Mouse (Mus musculus) layer of hippocampus, postnatal 14 days (tissue): ENCODE data around the gene Stard13. TPM values are rescaled to one million over a fixed set of nuclear protein-coding genes. Genes with fewer than 3 reads are reported as not detected.

Experiments
- DNase-seq, 2 experiments: peaks; one replicate each; pipeline ENCODE4 v3.0.0; 2021 to 2022; ENCODE audit warnings: low spot score in 2 of 2, mixed read lengths in 1 of 2
- total RNA-seq, 2 experiments: library from RNA; stranded (reverse); gene quantifications; 2 replicates each; pipeline ENCODE4 v1.2.3; 2021

Stard13 gene
- total RNA-seq, 2 experiments from 2014 or later, result 13.8 to 17.1 TPM

DNA sequence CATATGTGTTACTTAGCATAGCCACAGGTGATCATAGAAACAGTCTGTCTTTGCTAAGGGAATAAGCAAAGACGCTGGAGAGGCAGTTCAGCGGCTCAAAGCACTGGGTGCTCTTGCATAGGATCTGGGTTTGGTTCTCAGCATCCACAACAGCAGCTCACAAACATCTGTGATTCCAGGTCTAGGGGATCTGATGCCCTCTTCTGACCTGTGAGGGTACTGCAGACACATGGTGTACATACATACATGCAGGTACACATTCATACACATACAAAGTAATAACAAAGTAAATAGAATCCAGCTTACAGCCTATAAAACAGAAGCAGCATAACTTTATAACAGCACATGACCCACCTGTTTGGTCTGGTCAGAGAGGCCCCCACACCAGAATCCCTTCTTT lies 171.7 kb downstream of the Stard13 start:
- DNase-seq, result no peak

DNA sequence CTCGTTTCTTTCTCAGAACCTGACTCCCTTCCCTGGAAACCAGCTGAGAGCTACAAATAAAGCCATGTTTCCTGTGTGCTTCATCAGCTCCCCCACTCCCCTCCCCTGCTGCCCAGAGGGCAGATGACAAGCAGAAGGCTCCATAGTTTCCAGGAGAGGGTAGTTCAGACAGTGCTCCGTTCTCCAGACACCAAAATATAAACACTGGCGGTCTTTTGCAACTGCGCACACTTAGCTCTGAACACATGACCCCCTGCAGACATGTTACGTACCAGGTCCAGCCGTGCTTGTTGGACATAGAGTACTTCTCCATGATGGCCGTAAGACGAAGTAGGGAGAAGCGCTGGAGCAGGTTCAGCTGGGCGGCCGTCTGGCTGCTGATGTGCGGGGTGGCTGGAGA lies 173.2 kb downstream of the Stard13 start:
- DNase-seq, result no peak

- peak in 1 of 2 experiments; percentile 26 for DNase-seq
Observed at GRCm38 (mm10) chr5:151059772-151060171, 173.9 kb downstream of the Stard13 start.

DNA sequence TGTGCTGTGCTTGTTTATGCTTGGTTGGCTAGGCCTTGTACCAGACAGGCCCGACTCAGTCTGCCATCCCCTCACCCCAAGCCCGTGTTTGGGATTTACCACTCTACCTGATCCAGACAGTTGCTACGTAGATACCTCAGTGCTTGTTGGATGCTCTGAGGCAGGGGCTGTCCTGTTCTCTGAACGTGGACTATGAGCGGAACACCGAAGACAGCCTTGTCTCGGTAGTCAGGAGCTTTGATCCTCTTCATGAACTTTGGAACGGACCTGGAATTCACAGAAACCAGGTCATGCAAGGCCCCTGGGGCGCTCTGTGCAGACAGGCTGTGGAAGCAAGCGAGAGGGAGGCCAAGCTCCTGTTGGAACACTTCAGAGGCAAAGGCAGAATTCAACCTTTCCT lies 174.3 kb downstream of the Stard13 start:
- no peak for DNase-seq

DNA sequence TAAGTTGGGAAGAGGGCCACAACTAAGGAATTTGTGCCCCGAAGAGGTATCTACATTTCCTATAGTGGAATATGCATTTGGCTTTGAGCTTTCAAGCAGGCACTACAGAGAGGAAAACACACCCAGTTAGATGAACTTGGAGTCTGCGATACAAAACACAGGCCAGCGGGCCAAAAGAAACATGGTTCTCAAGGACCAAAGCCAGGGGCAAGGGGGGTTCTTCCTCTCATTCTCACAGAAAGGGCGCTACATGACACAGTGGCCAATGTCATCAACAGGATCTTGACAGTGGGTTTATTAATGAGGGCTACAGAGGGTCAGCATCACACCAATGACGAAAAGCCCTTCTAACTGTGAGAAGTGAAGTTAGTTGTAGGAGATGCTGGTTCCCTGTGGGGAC lies 175.9 kb downstream of the Stard13 start:
- DNase-seq, result no peak

DNA sequence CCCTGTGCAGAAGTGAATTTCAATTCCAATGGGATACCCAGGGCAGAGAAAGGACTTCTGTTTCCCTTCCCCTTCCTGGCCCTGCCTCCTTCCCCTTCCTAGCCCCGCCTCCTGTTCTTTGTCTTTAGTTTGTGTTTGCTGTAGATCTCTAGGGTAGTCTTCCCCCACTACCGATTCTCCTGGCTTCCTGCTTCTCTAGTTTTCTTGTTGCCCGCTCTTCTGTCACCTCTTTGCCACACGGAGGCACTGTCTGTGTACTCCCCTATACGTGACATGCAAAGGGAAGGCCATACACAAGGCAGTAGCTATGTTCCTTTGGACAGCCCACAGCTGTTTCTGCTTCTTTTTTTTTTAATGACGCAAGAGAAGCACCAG lies 176.7 kb downstream of the Stard13 start:
- DNase-seq, result no peak

GRCm38 (mm10) chr5:151056255-151056919 lies 177.2 kb downstream of the Stard13 start:
- DNase-seq, result no peak

DNA sequence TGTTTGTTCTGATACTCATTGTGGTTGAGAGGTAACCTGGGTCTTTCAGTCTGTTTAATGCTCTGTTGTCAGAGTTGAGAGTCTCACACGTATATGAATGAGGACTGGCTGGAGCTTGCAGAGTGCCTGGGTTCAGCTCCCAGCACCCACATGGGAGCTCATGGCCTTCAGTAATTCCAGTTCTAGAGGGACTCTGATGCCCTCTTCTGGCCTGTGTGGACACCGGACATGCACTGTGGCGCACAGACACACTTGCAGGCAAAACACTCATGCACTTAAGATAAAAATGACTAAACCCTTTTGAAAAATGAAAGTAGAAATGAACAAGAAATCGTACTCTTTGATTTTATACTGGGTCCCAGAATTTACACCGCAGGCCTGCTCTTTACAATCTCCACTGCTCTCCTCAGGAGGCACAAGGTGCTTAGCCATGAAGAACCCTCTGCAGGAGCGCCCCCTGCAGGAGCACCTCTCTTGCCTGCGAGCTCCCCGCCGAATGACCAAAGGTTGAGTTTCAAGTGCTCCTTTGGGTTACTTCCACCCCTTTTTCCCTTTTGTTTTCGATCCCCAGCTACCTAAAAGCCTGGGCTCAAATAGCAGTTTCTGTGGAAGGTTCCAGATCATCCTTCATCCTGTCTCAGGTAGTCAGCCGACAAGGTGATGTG lies 178.1 kb downstream of the Stard13 start:
- no peak for DNase-seq

DNA sequence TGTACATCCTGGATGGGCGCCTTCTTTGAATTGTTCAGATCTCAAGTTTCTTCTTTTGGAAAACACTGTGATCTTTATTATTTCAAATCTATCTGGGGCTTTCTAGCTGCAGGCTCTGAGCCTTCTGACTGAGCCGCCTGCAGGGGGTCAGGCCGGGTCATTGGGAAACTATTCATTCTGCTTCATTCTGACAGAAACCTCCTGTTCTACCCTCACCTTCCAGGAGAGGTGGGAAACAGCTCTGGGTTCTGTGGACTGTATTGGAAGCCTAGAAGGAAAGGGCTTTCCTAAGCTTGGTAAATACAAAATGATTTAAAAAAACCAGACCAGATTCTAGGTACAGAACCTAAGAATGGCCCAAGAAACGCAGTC lies 178.9 kb downstream of the Stard13 start:
- DNase-seq, result no peak

DNA sequence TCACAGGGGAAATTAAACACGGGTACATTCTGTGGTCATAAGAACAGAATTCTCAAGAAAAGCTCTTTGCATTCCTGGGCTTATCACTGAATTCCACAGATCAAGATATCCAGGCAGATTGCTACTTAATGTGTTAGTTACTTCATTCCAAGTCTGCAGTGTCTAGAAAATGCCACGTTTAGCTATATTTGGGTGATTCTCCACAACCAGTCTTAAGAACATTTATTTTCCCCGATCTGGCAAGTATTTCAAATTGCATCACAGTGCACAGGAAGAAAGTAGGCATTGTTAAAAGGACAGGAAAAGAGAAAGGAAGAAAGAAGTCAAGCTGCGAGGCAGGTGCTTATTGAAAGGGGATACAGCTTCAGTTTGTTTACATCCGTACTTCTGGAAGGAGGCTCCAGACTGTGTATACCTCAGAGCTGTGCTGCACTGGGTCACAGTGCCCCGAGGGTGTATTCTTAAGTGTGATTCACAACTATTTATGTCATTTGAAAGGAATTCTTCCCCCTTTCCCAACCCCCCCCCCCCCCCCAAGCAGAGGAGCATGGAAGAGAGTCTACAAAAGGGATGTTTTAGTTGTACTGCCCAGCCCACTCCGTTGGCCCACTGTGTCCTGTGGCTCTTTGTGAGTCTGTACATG lies 179.4 kb downstream of the Stard13 start:
- peak in 1 of 2 experiments; percentile 35 for DNase-seq

- no peak for DNase-seq
Observed at GRCm38 (mm10) chr5:151053190-151053589, 180.4 kb downstream of the Stard13 start.

GRCm38 (mm10) chr5:151052331-151052730 lies 181.3 kb downstream of the Stard13 start:
- DNase-seq, result no peak

- DNase-seq, result no peak
Observed at GRCm38 (mm10) chr5:151047488-151047887, 186.1 kb downstream of the Stard13 start.

GRCm38 (mm10) chr5:151046917-151047316 lies 186.7 kb downstream of the Stard13 start:
- no peak for DNase-seq

DNA sequence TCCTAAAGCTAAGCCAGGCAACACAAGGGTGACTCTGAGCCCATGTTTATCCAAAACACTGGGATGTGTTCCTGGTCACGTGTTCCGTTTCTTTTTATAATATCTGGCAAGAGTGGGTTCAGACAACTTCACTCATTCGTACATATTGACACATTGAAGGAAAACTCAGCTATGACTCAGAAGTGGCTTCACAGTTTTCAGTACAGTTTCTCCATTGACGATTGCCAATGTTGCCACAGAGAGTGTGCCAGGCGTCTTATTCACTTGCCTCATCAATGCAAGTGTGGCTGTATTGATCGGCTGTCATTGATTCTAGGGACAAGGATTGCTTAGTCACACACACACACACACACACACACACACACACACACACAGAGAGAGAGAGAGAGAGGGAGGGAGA lies 187.5 kb downstream of the Stard13 start:
- DNase-seq, result no peak

- DNase-seq, result no peak
Observed at GRCm38 (mm10) chr5:151042911-151043310, 190.7 kb downstream of the Stard13 start.

GRCm38 (mm10) chr5:151037871-151038270 lies 195.8 kb downstream of the Stard13 start:
- no peak for DNase-seq

DNA sequence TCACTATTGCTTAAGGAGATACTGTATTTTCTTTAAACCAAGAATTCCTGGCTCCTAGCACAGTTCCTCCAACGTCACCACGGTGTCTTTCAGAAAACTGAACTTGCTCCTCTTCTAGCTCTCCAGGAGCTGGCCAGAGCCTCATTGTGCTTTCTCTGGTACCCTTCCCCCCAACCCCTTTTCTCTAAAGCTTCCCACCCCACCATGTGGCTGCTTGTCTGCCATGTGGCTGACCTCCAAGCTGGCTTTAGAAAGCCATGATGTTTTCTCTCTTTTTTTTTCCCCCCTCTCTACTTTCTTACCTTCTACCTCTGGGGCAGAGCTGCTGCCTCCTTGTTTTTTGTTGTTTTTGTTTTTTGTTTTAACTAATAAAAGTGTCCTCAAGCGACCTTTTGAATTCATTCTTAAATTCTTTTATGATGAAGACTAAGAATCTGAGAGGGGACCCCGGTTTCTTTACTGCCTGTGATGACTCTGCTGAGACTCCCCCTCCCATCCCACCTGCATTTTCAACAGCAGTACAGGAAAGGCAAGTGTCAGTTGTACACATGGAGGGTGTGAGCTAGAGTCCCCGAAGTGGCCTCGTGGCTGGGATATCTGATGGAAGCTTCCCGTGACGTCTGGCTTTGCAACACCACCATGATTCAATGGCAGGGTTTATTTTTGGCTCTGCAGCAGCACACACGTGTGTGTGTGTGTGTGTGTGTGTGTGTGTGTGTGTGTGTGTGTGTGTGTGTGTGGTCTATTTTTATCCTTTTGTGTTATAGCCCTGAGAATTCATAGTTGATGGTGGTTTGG lies 198.7 kb downstream of the Stard13 start:
- DNase-seq, result no peak

- DNase-seq, result no peak
Observed at GRCm38 (mm10) chr5:151028906-151029305, 204.7 kb downstream of the Stard13 start.

- DNase-seq, result peak in 1 of 2 experiments; percentile 65
Observed at GRCm38 (mm10) chr5:151027171-151027570, 206.5 kb downstream of the Stard13 start.

DNA sequence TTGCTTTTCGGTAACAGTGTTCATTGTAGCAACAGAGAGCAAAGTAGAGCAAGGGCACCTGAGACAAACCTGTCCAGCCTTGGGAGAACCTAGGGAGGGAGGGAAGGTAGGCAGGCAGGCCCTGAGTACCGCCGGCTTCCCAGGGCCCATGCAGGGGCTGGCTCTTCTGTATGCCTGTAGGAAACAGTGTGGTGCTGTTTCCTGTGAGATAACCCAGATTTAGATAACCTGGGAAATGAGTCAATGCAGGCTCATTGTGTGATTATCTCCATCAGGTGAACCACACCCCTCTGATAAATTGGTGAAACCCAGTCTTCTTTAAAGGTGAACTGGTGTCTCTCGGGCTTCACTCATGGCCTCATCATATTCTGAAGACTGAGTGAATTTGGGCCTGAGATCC lies 207.6 kb downstream of the Stard13 start:
- DNase-seq, result no peak

DNA sequence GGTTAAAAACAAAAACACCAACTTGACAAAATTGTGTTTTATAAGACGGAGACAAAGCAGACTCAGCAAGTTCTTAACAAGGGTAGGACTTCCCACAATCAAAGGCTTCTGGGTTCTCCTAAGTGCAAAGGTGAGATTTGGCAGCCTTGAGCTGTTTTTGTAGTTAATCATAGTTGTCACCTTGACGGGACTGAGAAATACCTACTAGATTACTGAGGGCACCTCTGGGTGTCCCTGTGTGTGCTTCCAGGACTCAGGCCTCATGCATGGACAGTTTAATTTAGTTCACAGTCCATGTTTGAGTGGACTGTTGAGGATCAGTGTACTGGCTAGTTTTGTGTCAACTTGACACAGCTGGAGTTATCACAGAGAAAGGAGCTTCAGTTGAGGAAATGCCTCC lies 209.2 kb downstream of the Stard13 start:
- DNase-seq, result no peak
